Mouse (Mus musculus) CH12.LX (cell line): ENCODE data around the gene Slc39a7. TPM values are rescaled to one million over a fixed set of nuclear protein-coding genes. Genes with fewer than 3 reads are reported as not detected.
A peak's percentile ranks its signal among the peaks of the same experiment; 100 is the strongest.

ENCODE experiments used
- DNase-seq: peaks from one replicate; pipeline ENCODE4 v3.0.0-alpha.2; 2013; ENCODE audit errors: extremely low read depth
- H3K27ac ChIP-seq: 2 replicates; pipeline ENCODE4 v1.5.1; 2012; ENCODE audit warnings: low read depth, mild to moderate bottlenecking, control low read depth, moderate library complexity; ENCODE audit not compliant: insufficient read depth
- H3K27me3 ChIP-seq: replicated peaks from 2 replicates; pipeline ENCODE3; 2012; ENCODE audit warnings: inconsistent platforms
- H3K36me3 ChIP-seq, 2 experiments: replicated peaks in 1 of 2; 2 replicates each; pipeline versions ENCODE3 to v1.6.1; 2012; ENCODE audit warnings: inconsistent platforms in 1 of 2, low read length in 1 of 2, mild to moderate bottlenecking in 1 of 2, mixed read lengths in 1 of 2, moderate library complexity in 1 of 2; ENCODE audit not compliant: control insufficient read depth in 1 of 2, insufficient read depth in 1 of 2
- H3K4me1 ChIP-seq, 2 experiments: 2 replicates each; pipeline ENCODE4 v1.6.1; 2012; ENCODE audit warnings: inconsistent platforms in 1 of 2, moderate library complexity in 1 of 2; ENCODE audit not compliant: insufficient read depth in 2 of 2, control insufficient read depth in 1 of 2
- H3K4me2 ChIP-seq: 2 replicates; pipeline ENCODE4 v1.6.1; 2012; ENCODE audit warnings: low read depth, mild to moderate bottlenecking, control low read depth; ENCODE audit not compliant: poor library complexity, insufficient read depth, severe bottlenecking
- H3K4me3 ChIP-seq, 3 experiments: fragments of 150-350 bp in 1 of 3; sonication (generic) in 1 of 3; replicated peaks in 1 of 3; 2 replicates each; pipeline versions ENCODE3 to v1.5.1; 2011 to 2012; ENCODE audit warnings: low read depth in 2 of 3, low read length in 2 of 3, mild to moderate bottlenecking in 2 of 3, moderate library complexity in 2 of 3, control low read depth in 1 of 3, improper control_type of control experiment in 1 of 3, inconsistent platforms in 1 of 3, mixed read lengths in 1 of 3; ENCODE audit not compliant: poor library complexity in 1 of 3
- H3K79me2 ChIP-seq: replicated peaks from 2 replicates; pipeline ENCODE4 v1.6.1; 2012; ENCODE audit warnings: mild to moderate bottlenecking, moderate library complexity; ENCODE audit not compliant: control insufficient read depth, poor library complexity, insufficient read depth, severe bottlenecking; ENCODE audit errors: extremely low read depth
- H3K9ac ChIP-seq: 2 replicates; pipeline ENCODE4 v1.6.1; 2012; ENCODE audit warnings: low read depth, mild to moderate bottlenecking, control low read depth, moderate library complexity; ENCODE audit not compliant: insufficient read depth
- H3K9me3 ChIP-seq: replicated peaks from 2 replicates; pipeline ENCODE3; 2012; ENCODE audit warnings: low read length, inconsistent platforms, mixed read lengths
- BHLHE40 ChIP-seq: IDR thresholded peaks from 2 replicates; pipeline ENCODE4 v1.6.1; 2011; ENCODE audit warnings: mild to moderate bottlenecking, low read depth, low read length, improper control_type of control experiment
- E2F4 ChIP-seq: IDR thresholded peaks from 2 replicates; pipeline ENCODE4 v1.6.1; 2011; ENCODE audit warnings: low read depth, low read length, improper control_type of control experiment; ENCODE audit not compliant: insufficient replicate concordance
- ELF1 ChIP-seq: IDR thresholded peaks from 2 replicates; pipeline ENCODE4 v1.6.1; 2014; ENCODE audit warnings: low read depth, mild to moderate bottlenecking, inconsistent platforms, low read length, improper control_type of control experiment
- GABPA ChIP-seq: IDR thresholded peaks from 2 replicates; pipeline ENCODE4 v1.6.1; 2012; ENCODE audit warnings: low read depth, low read length, improper control_type of control experiment, inconsistent platforms; ENCODE audit not compliant: insufficient replicate concordance
- HCFC1 ChIP-seq: IDR thresholded peaks from 2 replicates; pipeline ENCODE4 v1.6.1; 2012; ENCODE audit warnings: low read depth, mild to moderate bottlenecking, inconsistent platforms, low read length, improper control_type of control experiment
- IRF4 ChIP-seq: IDR thresholded peaks from 2 replicates; pipeline ENCODE4 v1.6.1; 2014; ENCODE audit warnings: low read depth, mild to moderate bottlenecking, inconsistent platforms, low read length, improper control_type of control experiment
- KAT2A ChIP-seq: IDR thresholded peaks from 2 replicates; pipeline ENCODE4 v1.6.1; 2012; ENCODE audit warnings: low read length, improper control_type of control experiment, inconsistent platforms; ENCODE audit not compliant: insufficient replicate concordance
- MAFK ChIP-seq: IDR thresholded peaks from 2 replicates; pipeline ENCODE4 v1.6.1; 2011; ENCODE audit warnings: low read length, improper control_type of control experiment; ENCODE audit not compliant: insufficient replicate concordance
- MAX ChIP-seq: IDR thresholded peaks from 2 replicates; pipeline ENCODE4 v1.6.1; 2011; ENCODE audit warnings: low read length, improper control_type of control experiment
- MAZ ChIP-seq: IDR thresholded peaks from 2 replicates; pipeline ENCODE4 v1.6.1; 2012; ENCODE audit warnings: low read depth, mild to moderate bottlenecking, inconsistent platforms, low read length, improper control_type of control experiment, moderate library complexity
- MEF2A ChIP-seq: IDR thresholded peaks from 2 replicates; pipeline ENCODE4 v1.6.1; 2014; ENCODE audit warnings: low read depth, mild to moderate bottlenecking, inconsistent platforms, low read length, improper control_type of control experiment, borderline replicate concordance
- MXI1 ChIP-seq: IDR thresholded peaks from 2 replicates; pipeline ENCODE4 v1.6.1; 2011; ENCODE audit warnings: mild to moderate bottlenecking, low read depth, low read length, improper control_type of control experiment
- MYC ChIP-seq: IDR thresholded peaks from 2 replicates; pipeline ENCODE4 v1.6.1; 2011; ENCODE audit warnings: low read depth, mild to moderate bottlenecking, improper control_type of control experiment, low read length
- NELFE ChIP-seq: IDR thresholded peaks from 2 replicates; pipeline ENCODE4 v1.6.1; 2011; ENCODE audit warnings: low read depth, low read length, improper control_type of control experiment
- POLR2A ChIP-seq: IDR thresholded peaks from 2 replicates; pipeline ENCODE4 v1.6.1; 2011; ENCODE audit warnings: low read depth, mild to moderate bottlenecking, improper control_type of control experiment, low read length
- POLR2AphosphoS2 ChIP-seq: IDR thresholded peaks from 2 replicates; pipeline ENCODE4 v1.6.1; 2011; ENCODE audit warnings: low read depth, low read length, improper control_type of control experiment
- RCOR1 ChIP-seq: conservative IDR thresholded peaks from 2 replicates; pipeline ENCODE4 v1.6.1; 2012; ENCODE audit warnings: low read depth, mild to moderate bottlenecking, inconsistent platforms, low read length, improper control_type of control experiment
- SIN3A ChIP-seq: IDR thresholded peaks from 2 replicates; pipeline ENCODE4 v1.6.1; 2012; ENCODE audit warnings: low read length, improper control_type of control experiment, inconsistent platforms
- TBP ChIP-seq: conservative IDR thresholded peaks from 2 replicates; pipeline ENCODE4 v1.6.1; 2011; ENCODE audit warnings: low read depth, low read length, improper control_type of control experiment
- TCF12 ChIP-seq: IDR thresholded peaks from 2 replicates; pipeline ENCODE4 v1.6.1; 2014; ENCODE audit warnings: low read depth, mild to moderate bottlenecking, inconsistent platforms, low read length, improper control_type of control experiment
- UBTF ChIP-seq: IDR thresholded peaks from 2 replicates; pipeline ENCODE4 v1.6.1; 2012; ENCODE audit warnings: low read depth, mild to moderate bottlenecking, inconsistent platforms, low read length, improper control_type of control experiment, moderate library complexity
- dilution Hi-C: fragments of 300-500 bp; cut with MboI; formaldehyde crosslinking; loops from 2 replicates; pipeline ENCODE4 v1.14.3; 2020; ENCODE audit warnings: low sequenced_read_pairs; ENCODE audit not compliant: extremely low pct_unique_long_range_greater_than_20kb, extremely low pct_ligation_motif_present
- in situ Hi-C: fragments of 300-500 bp; cut with MboI; formaldehyde crosslinking; loops from 3 replicates; pipeline ENCODE4 v1.14.3; 2019; ENCODE audit warnings: low sequenced_read_pairs, low pct_ligation_motif_present, low pct_unique_long_range_greater_than_20kb, mixed read lengths
- polyA plus RNA-seq: library from polyadenylated mRNA; unstranded; fragments of >175 nt; gene quantifications from 2 replicates; pipeline ENCODE4 v1.2.1, GENCODE M21; 2012; ENCODE audit warnings: low read depth; ENCODE audit not compliant: insufficient read length
- total RNA-seq, 2 experiments: library from RNA; depleted of rRNA; stranded (reverse); fragments of 300-350 nt in 1 of 2; fragments of >200 nt in 1 of 2; gene quantifications; 2 replicates each; pipeline ENCODE4 v1.2.3; 2012 to 2014

Gene Slc39a7
- total and polyA plus RNA-seq, 3 experiments: 96.8 to 116 (median 105) TPM

GRCm38 (mm10) chr17:34032174-34032632 lies 721 bp upstream of the Slc39a7 start:
- peaks cover 21 to 46% of the 10 kb centered on the region in 2 experiments for H3K4me1 ChIP-seq
- dilution Hi-C loops: no loop called here
- peak; percentile 47 for DNase-seq

DNA sequence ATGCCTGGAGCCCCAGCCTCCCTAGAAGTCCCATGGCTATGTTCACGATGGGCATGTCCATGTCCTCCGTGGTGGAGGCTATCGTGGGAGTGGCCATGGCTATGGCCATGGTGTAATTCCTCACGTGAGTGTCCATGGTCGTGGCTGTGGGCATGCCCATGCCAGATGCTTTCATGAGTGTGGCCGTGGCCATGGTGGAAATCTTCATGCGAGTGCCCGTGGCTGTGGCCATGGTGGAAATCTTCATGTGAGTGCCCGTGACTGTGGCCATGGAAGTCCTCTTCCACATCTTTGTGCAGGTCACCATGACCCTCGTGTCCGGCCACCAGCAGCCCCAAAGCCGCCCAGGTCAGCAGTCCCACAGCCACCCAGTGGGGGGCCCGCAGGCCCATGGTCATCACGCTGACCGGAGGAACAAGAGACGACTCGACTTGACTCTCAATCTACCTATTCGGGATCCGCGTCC lies 588 bp downstream of the Slc39a7 start:
- dilution Hi-C loops (no loop called here), in situ Hi-C loops (no loop called here)
- H3K27me3 ChIP-seq: no peaks in the 10 kb centered on the region
- peak overlapping the region; percentile 60 for H3K27ac ChIP-seq
- TF ChIP-seq SIN3A: no peak
- peak; percentile 67 for TF ChIP-seq BHLHE40
- no peaks in the 10 kb centered on the region for H3K9me3 ChIP-seq
- H3K9ac ChIP-seq: peak overlapping the region; percentile 93
- H3K79me2 ChIP-seq: peaks cover 32% of the 10 kb centered on the region
- peak overlapping the region; percentile 90 to 97 (median 94) for H3K4me3 ChIP-seq
- H3K4me2 ChIP-seq: peak overlapping the region; percentile 73
- DNase-seq: no peak
- peaks cover 28 to 51% of the 10 kb centered on the region in 2 experiments for H3K36me3 ChIP-seq
- peaks cover 30 to 59% of the 10 kb centered on the region in 2 experiments for H3K4me1 ChIP-seq

More at GRCm38 (mm10) chr17:34032174-34032632, 721 bp upstream of the Slc39a7 start:
- Histone ChIP-seq H3K36me3 (peaks cover 42 to 64% of the 10 kb centered on the region in 2 experiments), H3K9me3 (no peaks in the 10 kb centered on the region), H3K79me2 (peaks cover 32% of the 10 kb centered on the region), H3K9ac (peak overlapping the region; percentile 96), H3K4me2 (peak overlapping the region; percentile 67; the same call in 1 of the 2 replicates), H3K4me3 (peak overlapping the region; percentile 89 to 96 (median 90)), H3K27ac (peak overlapping the region; percentile 86), H3K27me3 (no peaks in the 10 kb centered on the region)
- in situ Hi-C loops: no loop called here
- TF ChIP-seq KAT2A (no peak), NELFE (peak; percentile 73), MAFK (no peak), MAX (peak; percentile 90), MYC (peak; percentile 97), ELF1 (peak; percentile 63; the same call in 1 of the 2 replicates), POLR2AphosphoS2 (no peak), IRF4 (peak; percentile 27; the same call in 1 of the 2 replicates), SIN3A (peak; percentile 76), TBP (0 out of 2 replicates have a peak, but pooled peaks have one; percentile 29), UBTF (no peak), TCF12 (0 out of 2 replicates have a peak, but pooled peaks have one; percentile 34), BHLHE40 (peak; percentile 61), MAZ (peak; percentile 57), POLR2A (peak; percentile 65), HCFC1 (no peak; the same call in 1 of the 2 replicates), RCOR1 (0 out of 2 replicates have a peak, but pooled peaks have one; percentile 36), MXI1 (peak; percentile 91), MEF2A (0 out of 2 replicates have a peak, but pooled peaks have one; percentile 14), E2F4 (no peak), GABPA (no peak)
